Mouse (Mus musculus) intestine, embryonic 16.5 days (tissue): ENCODE measurements at regions not wholly inside any gene's neighbourhood (a gene's known extent, or its start where the extent isn't known, plus 50 kb on each side); places are given as distances from the start of the nearest gene placed in this dataset.

Experiments
- ATAC-seq: fragments of 200-750 bp; cut with Nextera tagmentation; 2 replicates; pipeline ENCODE4 v1.8.0; 2017; ENCODE audit warnings: moderate TSS enrichment, moderate library complexity
- H3K27ac ChIP-seq: fragments of 300-500 bp; sonication (generic); 2 replicates; pipeline ENCODE4 v1.5.1; 2014; ENCODE audit warnings: mild to moderate bottlenecking, low read length
- H3K27me3 ChIP-seq: fragments of 300-500 bp; sonication (generic); replicated peaks from 2 replicates; pipeline ENCODE4 v1.6.1; 2014; ENCODE audit warnings: low read length, control low read depth, mixed read lengths; ENCODE audit not compliant: control insufficient read depth, insufficient read depth
- H3K36me3 ChIP-seq: fragments of 300-500 bp; sonication (generic); 2 replicates; pipeline ENCODE4 v1.6.1; 2014; ENCODE audit warnings: low read length, control low read depth; ENCODE audit not compliant: control insufficient read depth, insufficient read depth
- H3K4me1 ChIP-seq: fragments of 300-500 bp; sonication (generic); 2 replicates; pipeline ENCODE4 v1.6.1; 2014; ENCODE audit warnings: low read length, control low read depth, mixed read lengths; ENCODE audit not compliant: control insufficient read depth, insufficient read depth
- H3K4me2 ChIP-seq: fragments of 300-500 bp; sonication (generic); 2 replicates; pipeline ENCODE4 v1.6.1; 2014; ENCODE audit warnings: low read depth, low read length, control low read depth
- H3K4me3 ChIP-seq: fragments of 300-500 bp; sonication (generic); 2 replicates; pipeline ENCODE4 v1.5.1; 2014; ENCODE audit warnings: mild to moderate bottlenecking, low read length
- H3K9ac ChIP-seq: fragments of 300-500 bp; sonication (generic); 2 replicates; pipeline ENCODE4 v1.6.1; 2014; ENCODE audit warnings: low read depth, low read length
- H3K9me3 ChIP-seq: fragments of 300-500 bp; sonication (generic); 2 replicates; pipeline ENCODE4 v1.6.1; 2016; ENCODE audit warnings: low read length, control low read depth; ENCODE audit not compliant: control insufficient read depth
- WGBS: fragments of 180-500 bp; shearing (Covaris S2); extraction: QIAGEN DNeasy Blood & Tissue Kit; methylation state at CpG from one replicate; pipeline ENCODE4 v1.1.7; 2014; 5-methylcytosine and 5-hydroxymethylcytosine counted together

GRCm38 (mm10) chr11:113122137-113122536 lies 340.1 kb downstream of the Sox9 start:
- Histone ChIP-seq H3K36me3 (no peaks in the 10 kb centered on the region), H3K9ac (no peak overlapping the region), H3K4me2 (no peak overlapping the region), H3K9me3 (no peaks in the 10 kb centered on the region), H3K27me3 (no peaks in the 10 kb centered on the region), H3K27ac (no peak overlapping the region), H3K4me1 (peaks cover 28% of the 10 kb centered on the region), H3K4me3 (no peak overlapping the region)
- WGBS, result 39% methylated on average over 9 of the region's 9 CpGs
- no peak for ATAC-seq

- WGBS, result 46% methylated on average over 2 of the region's 2 CpGs
- H3K27ac ChIP-seq, result no peak overlapping the region
- no peak overlapping the region for H3K4me3 ChIP-seq
- ATAC-seq, result no peak; the same call in 1 of the 2 replicates
- no peak overlapping the region for H3K9ac ChIP-seq
- H3K4me2 ChIP-seq, result no peak overlapping the region
- H3K9me3 ChIP-seq, result no peaks in the 10 kb centered on the region
- no peaks in the 10 kb centered on the region for H3K36me3 ChIP-seq
- H3K4me1 ChIP-seq, result peaks cover 24% of the 10 kb centered on the region
- no peaks in the 10 kb centered on the region for H3K27me3 ChIP-seq
Measured at GRCm38 (mm10) chr11:113122964-113123363, 340.9 kb downstream of the Sox9 start.

- WGBS, result 84% methylated on average over 7 of the region's 7 CpGs
- Histone ChIP-seq H3K27me3 (no peaks in the 10 kb centered on the region), H3K9ac (no peak overlapping the region), H3K4me3 (no peak overlapping the region), H3K36me3 (no peaks in the 10 kb centered on the region), H3K9me3 (no peaks in the 10 kb centered on the region), H3K27ac (no peak overlapping the region), H3K4me2 (no peak overlapping the region), H3K4me1 (peaks cover 30% of the 10 kb centered on the region)
- no peak for ATAC-seq
Measured at GRCm38 (mm10) chr11:113125832-113126231, 343.8 kb downstream of the Sox9 start.

GRCm38 (mm10) chr11:113129192-113129591 lies 347.2 kb downstream of the Sox9 start:
- no peaks in the 10 kb centered on the region for H3K36me3 ChIP-seq
- no peak overlapping the region for H3K27ac ChIP-seq
- no peak overlapping the region for H3K4me2 ChIP-seq
- no peaks in the 10 kb centered on the region for H3K9me3 ChIP-seq
- no peaks in the 10 kb centered on the region for H3K27me3 ChIP-seq
- H3K4me1 ChIP-seq, result peaks cover 20% of the 10 kb centered on the region
- H3K4me3 ChIP-seq, result no peak overlapping the region
- ATAC-seq, result no peak
- WGBS, result 90% methylated on average over 5 of the region's 5 CpGs
- H3K9ac ChIP-seq, result no peak overlapping the region

GRCm38 (mm10) chr11:113129975-113130374 lies 348.0 kb downstream of the Sox9 start:
- Histone ChIP-seq H3K9me3 (no peaks in the 10 kb centered on the region), H3K4me1 (peaks cover 20% of the 10 kb centered on the region), H3K36me3 (no peaks in the 10 kb centered on the region), H3K4me3 (no peak overlapping the region), H3K27ac (no peak overlapping the region), H3K27me3 (no peaks in the 10 kb centered on the region), H3K9ac (no peak overlapping the region), H3K4me2 (no peak overlapping the region)
- WGBS, result 82% methylated on average over 7 of the region's 7 CpGs
- ATAC-seq, result no peak

- H3K36me3 ChIP-seq, result no peaks in the 10 kb centered on the region
- peak; percentile 71 for ATAC-seq
- H3K27ac ChIP-seq, result no peak overlapping the region
- H3K4me2 ChIP-seq, result 0 out of 2 replicates have a peak overlapping the region, but pooled peaks have one; percentile 12
- peak overlapping the region; percentile 37; the same call in 1 of the 2 replicates for H3K9ac ChIP-seq
- no peaks in the 10 kb centered on the region for H3K9me3 ChIP-seq
- no peak overlapping the region for H3K4me3 ChIP-seq
- H3K27me3 ChIP-seq, result no peaks in the 10 kb centered on the region
- H3K4me1 ChIP-seq, result peaks cover 15% of the 10 kb centered on the region
- WGBS, result 60% methylated on average over 23 of the region's 23 CpGs
Measured at GRCm38 (mm10) chr11:113132078-113133064, 350.3 kb downstream of the Sox9 start.

- no peak overlapping the region for H3K4me2 ChIP-seq
- H3K36me3 ChIP-seq, result no peaks in the 10 kb centered on the region
- 84% methylated on average over 4 of the region's 4 CpGs for WGBS
- H3K27me3 ChIP-seq, result no peaks in the 10 kb centered on the region
- H3K27ac ChIP-seq, result no peak overlapping the region
- ATAC-seq, result no peak
- H3K9me3 ChIP-seq, result no peaks in the 10 kb centered on the region
- H3K4me3 ChIP-seq, result no peak overlapping the region
- H3K9ac ChIP-seq, result no peak overlapping the region
- peaks cover 21% of the 10 kb centered on the region for H3K4me1 ChIP-seq
Measured at GRCm38 (mm10) chr11:113133407-113133806, 351.4 kb downstream of the Sox9 start.

- Histone ChIP-seq H3K9ac (no peak overlapping the region), H3K27me3 (no peaks in the 10 kb centered on the region), H3K4me2 (no peak overlapping the region), H3K36me3 (no peaks in the 10 kb centered on the region), H3K27ac (no peak overlapping the region), H3K9me3 (no peaks in the 10 kb centered on the region), H3K4me3 (no peak overlapping the region), H3K4me1 (peaks cover 20% of the 10 kb centered on the region)
- no peak for ATAC-seq
- 68% methylated on average over 5 of the region's 5 CpGs for WGBS
Measured at GRCm38 (mm10) chr11:113135261-113135660, 353.2 kb downstream of the Sox9 start.

GRCm38 (mm10) chr11:113138462-113138861 lies 356.4 kb downstream of the Sox9 start:
- H3K4me3 ChIP-seq, result no peak overlapping the region
- H3K36me3 ChIP-seq, result no peaks in the 10 kb centered on the region
- no peaks in the 10 kb centered on the region for H3K9me3 ChIP-seq
- no peak overlapping the region for H3K9ac ChIP-seq
- no peak overlapping the region for H3K4me2 ChIP-seq
- H3K27ac ChIP-seq, result peak overlapping the region; percentile 15; the same call in 1 of the 2 replicates
- H3K27me3 ChIP-seq, result no peaks in the 10 kb centered on the region
- peaks cover 18% of the 10 kb centered on the region for H3K4me1 ChIP-seq
- ATAC-seq, result peak; percentile 77
- 64% methylated on average over 5 of the region's 5 CpGs for WGBS
